Mouse (Mus musculus) monocyte, adult 2 months (primary cell): ENCODE data around the gene Tpk1.

ENCODE experiments used
- DNase-seq, 2 experiments: peaks; one replicate each; pipeline ENCODE4 v3.0.0; 2022; ENCODE audit warnings: low spot score in 2 of 2, low read depth in 1 of 2

Tpk1 gene

DNA sequence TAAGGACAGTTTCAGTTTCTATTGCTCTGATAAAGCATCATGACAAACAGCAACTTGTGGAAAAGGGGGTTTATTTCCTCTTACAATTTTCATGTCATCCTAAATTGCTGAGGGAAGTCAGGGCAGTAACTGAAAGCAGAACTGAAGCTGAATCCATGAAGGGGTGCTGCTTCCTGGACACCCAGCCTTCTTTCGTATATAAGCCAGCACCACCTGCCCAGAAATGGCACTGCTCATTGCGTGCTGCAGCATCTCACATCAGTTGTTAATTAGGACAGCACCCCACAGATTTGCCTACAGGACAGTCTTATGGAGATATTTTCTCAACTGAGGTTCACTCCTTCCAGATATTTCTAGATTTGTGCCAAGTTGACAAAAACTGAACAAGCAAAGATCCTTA is 216.6 kb downstream of the Tpk1 start:
- DNase-seq = no peak

DNA sequence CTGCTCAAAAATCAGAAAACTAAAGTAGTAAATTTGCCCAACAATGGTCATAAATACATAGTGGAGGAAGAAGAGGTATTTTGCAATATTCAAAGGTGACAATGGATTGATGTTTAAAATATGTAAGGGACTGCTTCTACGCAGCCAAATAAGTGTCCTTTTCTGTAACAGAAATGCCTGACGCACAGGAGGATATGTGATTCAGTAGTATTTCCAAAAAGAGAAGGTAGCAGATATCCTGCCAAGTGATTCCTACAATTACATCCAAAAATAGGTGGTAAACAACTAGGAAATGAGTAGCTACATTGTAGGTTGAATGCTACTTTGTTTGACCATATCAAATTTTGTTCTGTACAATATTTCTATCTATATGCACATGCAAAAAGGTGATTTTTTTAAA is 220.2 kb downstream of the Tpk1 start:
- DNase-seq = no peak

DNA sequence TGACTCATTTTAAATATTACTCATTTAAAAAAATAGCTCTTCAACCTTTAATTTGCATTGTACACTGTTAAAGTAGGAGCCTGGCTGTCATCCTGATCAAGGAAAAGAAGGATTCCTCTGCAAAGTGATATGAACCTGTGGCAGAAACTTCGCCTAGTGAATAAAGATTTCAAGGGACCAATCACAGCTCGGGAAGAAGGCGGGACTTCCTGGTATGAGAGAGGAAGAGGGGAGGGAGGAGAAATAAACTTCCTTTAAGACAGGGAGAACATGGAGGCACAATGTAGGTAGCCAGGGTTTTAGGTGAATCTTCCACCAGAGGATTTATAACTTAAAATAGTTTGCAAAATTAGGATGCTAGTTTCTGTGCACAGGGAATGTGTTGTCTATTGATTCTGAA is 223.9 kb downstream of the Tpk1 start:
- DNase-seq = no peak

DNA sequence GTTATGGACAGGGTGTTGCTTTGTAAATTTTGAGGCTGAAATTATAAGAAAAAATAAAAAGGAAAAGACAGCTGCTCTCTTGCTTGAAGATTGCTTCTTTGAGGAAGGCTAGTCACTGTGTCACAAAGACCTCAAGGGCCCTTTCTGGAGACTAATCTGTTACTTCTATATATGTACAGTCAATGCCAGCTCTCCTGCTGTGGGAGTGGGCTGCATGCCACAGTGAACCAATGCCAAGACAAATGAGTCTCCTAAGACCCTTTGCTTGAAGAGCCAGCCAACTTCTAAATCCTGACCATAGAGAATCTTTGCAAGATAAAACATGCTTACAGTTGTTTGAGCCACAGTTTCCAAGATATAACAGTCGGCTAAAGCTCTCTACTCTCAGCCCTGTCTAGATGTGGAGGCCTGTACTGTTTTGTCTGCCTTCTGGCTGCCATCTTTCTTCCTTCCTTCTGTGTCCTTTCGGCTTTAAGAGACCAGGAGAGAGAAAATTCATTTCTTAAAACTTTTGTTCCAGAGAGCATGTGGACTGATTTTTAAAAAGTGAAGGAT is 230.0 kb downstream of the Tpk1 start:
- no peak for DNase-seq

DNA sequence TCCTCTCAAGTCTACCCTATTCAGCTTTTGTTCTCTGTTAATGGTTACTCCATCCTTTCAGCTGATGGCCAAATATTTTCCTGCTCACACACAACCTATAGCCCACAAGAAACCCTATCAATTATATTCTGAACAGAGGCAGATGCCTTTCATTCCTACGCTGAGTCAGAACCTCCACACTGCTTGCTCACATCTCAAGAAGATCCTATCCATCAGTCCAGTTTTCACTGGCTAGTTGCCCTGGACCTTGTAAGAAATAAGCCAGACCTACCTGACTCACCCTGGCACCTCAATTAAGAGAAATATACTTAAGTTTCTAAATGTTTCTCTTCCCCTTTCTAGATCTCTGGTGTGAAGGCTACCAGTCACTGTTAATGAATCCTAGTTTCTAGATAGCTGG is 231.7 kb downstream of the Tpk1 start:
- no peak for DNase-seq

DNA sequence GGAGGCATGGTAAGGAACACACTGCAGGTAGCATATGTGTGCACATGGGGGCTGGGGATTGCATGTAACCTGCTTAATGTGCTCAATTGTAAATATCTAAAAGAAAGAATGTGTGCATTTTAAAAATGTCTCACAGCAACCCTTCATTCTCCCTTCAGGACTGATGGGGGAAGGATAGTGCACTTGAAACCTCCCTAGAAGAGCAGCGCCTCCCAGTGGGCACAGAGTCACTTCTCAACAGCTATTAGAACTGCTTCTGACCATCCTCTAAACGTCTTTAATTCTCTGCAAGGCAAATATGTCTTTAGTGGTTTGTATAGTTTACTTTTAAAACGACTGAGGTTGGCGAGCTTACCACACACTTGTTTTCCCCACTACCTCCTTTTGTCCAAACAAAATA is 241.1 kb downstream of the Tpk1 start:
- no peak for DNase-seq

DNA sequence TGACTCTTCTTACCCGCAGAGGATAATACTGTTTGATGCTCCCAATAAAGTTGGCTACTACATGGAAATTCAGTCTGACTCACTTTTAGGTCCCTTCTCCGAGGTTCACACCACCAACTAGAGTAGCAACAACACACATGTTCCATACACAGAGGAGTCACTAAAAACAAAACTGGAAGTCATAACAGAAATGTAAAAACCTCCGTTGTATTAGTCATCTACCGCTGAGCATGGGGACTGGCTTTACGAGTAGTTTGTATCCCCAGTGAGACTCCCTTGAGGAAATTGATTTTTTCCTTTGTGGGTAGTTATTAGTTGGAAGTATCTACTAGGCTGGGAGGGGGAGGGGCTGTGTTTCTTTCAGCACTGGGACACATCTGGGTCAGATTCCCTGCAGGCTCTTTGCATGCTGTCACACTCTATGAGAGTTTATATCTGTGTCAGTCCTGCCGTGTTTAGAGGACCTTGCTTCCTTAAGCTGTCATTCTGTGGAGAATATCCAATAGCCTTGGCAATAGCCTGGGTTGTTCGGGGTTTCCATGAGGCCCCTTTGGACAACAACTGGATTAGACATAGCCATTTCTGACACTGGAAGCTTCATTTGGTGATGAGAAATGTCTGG is 245.6 kb downstream of the Tpk1 start:
- DNase-seq = no peak

DNA sequence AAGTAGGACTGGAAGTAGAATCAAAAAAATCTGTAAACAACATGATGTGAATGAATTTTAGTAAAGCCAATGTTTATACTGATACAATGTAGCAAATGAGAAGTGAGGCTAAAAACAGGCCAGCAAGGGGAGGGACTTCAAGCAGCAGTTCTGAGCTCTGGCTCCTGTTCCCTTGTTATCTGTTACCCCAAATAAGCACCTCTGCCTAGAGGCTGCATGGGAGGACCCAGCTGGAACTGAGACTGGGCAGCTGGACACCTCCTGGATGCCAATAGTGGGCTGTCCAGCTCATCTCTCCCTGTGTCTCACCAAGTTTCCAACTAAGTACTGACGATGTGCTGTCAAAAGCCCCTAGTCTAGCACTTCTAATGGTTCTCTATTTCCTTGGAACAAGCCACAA is 257.1 kb downstream of the Tpk1 start:
- DNase-seq = no peak

DNA sequence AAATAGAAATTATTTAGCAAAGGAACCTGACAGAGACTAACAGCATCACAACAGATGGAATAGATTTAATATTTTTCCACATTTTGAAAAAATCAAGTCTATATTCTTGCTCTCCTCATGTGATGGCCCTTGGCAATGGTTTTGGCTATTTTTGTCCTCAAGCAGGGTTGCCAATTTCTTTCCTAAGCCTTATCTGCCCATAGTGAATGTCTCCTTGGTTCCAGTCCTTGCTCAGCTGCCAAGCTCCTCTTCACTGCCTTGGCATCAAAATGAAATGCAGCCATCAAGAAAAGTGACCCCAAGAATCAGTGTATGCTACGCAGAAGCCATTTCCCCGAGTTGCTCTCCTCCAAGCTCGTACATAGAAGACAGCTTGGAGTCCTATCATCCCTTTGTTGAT is 263.0 kb downstream of the Tpk1 start:
- no peak for DNase-seq

DNA sequence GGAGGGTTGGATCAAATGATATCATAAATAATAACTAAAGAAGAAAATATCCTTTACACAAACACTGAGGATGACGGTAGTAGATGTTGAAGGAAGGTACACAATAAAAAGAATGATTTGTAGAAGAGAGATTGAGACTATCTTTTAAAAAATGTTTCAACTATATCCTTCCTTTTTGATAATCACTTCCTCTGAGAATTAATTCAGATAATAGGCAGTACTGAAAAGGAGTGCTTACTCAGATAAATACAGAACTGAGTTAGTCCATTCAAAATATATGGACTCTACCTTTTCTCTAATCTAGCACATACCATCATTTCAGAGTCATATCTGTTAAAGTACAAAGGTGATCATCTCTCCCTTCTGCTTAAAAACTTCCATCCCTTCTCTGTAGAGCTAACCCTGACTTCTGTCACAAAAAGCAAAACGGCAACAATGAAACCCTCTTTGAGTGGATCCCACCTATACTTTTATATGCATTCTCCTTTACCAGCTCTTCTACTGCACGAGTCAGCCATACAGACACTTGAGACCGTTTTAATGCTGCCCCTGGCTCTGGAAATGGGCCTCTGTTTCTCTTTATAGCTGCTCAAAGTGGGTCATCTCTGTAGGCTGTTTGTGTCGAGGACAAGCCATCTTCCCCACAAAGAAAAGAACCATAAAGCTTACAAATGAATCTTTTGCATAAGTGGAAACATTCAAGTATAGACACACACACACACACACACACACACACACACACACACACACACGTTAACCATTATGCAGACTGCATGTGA is 263.7 kb downstream of the Tpk1 start:
- no peak for DNase-seq

DNA sequence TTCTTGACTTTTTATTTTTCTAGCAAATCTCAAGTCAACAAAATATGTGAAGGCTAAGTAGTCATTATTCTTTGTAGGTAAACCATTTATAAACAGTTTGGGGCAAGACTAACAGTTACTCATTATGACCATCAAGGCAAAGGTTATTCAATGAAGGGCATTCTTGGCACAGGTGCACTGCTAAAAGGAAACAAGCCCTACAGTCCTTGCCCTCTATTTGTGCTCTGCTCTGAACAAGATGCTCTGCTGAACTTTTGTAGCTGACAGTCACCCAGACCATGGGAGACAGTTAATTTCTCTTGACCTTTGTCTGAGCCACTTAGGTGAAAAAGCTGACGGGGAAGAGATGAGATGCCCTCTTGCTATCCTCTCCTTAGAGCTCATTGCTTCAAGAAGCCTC is 269.7 kb downstream of the Tpk1 start:
- DNase-seq = no peak

DNA sequence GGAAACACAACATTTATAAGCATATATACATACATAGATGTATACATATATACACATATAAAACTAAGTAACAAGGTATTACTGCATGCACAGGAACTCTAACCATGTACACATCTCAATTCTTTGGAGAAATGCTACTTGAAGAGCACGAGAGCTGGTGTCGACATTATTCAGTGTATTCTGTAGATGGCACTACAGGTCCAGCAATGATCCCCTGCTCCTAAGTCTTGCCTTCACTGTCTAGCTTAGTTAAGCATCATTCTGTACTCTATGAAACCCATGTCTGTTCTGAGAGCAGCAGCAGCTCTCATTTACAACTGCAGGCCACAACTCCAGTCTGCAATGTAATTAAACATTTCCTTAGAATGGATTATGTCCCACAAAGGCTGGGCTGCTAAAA is 270.5 kb downstream of the Tpk1 start:
- DNase-seq = no peak

DNA sequence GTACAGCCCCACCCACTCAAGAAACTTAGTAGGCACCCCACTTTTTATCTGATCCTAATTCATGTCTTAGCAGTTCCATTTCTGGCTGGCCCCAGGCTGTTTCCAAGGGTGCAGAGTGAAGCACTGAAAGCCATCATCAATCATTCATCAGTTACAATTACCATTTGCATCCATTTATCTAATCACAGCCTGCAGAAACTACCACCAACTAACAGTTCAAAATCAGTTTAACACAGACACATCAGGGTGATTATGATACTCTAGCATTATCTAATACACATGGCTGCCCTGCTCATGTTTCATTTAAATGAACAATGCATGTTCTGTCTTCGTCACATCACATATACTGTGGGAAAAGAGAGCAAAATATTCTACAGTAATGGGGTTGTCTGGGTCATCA is 274.7 kb downstream of the Tpk1 start:
- DNase-seq = no peak

DNA sequence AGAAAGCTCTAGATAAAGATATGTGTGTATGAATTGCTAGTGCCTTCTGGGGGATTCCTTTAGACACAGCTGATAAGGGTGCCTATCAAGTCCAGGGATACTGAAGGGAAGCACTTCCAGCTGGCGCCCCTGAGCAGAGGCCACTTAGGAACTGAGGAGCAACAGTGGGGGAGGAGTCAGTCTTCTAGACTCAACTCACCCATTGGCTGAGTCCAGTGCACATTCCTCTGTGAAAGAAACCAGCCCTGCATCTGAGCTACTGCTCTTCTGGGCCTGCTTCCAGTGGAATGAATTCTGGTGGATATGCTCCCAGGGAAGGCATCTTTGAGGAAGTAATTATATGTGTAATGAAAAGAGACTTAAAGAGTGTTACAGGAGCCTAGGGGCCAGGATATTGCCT is 278.8 kb downstream of the Tpk1 start:
- DNase-seq = no peak

DNA sequence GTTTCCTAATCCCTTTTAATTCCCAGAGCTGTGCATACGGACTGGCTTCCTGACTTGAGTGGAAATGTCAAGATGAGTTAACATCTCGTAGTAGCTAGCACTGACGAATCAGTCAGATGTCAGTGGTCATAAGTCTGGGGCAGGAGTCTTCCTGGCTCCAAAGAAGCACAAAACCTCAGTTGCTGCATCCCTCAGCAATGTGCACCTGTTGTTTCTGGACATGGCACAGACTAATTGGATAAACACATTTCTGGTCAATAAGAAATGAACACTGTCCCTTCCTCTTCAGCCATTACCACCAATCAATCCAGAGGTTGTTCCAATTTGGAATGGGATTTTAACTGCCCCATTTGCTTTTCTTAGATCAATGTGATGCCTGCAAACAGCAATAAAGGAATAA is 281.2 kb downstream of the Tpk1 start:
- no peak for DNase-seq

DNA sequence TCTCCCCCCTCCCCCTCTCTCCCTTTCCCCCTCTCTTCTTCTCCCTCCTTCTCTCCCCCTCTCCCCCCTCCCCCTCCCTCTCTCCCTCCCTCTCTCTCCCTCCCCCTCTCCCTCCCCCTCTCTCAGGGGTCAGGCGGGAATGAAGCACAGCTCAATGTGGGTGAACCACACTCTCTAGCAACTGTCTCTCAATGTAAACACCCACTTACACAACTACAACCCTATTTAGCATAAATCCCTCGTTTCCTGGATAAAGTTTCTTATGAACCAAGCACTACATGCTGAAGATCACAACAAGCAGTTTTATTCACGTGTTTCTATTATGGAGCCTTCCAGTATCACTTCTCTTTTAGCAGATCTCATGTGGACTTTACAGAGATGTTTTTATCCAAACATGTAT is 281.8 kb downstream of the Tpk1 start:
- no peak for DNase-seq

DNA sequence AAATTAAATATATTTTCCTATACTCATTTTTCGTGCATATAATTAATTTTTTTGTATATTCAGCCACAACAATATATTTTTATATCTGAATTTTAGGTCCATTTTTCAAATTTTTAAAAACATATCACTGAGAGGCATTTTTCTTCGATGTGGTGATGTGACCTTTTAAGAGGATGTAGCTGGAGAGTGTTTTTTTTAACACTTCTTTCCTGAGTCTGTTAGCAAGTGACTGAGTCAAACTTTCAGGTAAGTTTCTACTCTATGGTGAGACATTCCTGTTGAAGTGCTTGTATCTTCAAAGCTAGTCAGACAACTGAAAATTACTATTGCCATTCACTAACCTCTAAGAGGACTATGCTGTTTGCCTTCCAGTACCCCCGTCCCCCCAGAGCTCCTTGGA is 283.3 kb downstream of the Tpk1 start:
- DNase-seq = no peak

DNA sequence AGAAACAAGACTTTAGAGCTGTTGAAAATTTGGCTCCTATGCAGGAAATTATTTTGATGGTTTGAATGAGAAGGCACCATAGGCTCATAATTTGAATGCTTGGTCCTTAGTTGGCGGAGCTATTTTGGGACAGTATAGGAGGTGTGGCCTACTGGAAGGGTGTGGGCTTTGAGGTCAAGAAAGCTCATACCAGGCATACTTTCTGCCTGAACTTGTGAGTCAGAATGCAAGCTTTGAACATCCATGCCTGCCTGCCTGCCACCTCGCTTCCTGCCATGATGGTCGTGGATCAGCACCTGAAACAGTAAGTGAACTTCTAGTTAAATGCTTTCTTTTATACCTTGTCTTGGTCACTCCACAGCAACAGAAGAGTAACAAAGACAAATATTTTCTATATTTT is 283.8 kb downstream of the Tpk1 start:
- DNase-seq = no peak

DNA sequence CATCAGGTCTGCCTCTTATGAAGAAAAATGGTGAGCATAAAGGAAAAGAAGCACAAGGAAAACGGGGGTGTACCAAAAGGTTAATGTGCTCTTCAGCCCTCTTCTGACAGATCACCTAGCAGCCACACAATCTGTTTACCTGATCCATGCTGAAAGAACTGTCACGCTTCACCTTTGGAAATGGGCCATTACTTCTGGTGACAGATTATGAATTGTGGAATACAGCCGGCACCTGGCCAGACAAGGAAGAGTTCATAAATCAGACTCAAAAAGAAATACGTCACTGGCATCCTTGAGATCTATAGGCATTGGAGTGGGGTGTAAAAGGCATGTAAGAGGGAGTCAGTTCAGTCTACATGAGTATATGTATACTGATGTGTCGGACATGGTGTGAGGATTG is 292.9 kb downstream of the Tpk1 start:
- DNase-seq = no peak

DNA sequence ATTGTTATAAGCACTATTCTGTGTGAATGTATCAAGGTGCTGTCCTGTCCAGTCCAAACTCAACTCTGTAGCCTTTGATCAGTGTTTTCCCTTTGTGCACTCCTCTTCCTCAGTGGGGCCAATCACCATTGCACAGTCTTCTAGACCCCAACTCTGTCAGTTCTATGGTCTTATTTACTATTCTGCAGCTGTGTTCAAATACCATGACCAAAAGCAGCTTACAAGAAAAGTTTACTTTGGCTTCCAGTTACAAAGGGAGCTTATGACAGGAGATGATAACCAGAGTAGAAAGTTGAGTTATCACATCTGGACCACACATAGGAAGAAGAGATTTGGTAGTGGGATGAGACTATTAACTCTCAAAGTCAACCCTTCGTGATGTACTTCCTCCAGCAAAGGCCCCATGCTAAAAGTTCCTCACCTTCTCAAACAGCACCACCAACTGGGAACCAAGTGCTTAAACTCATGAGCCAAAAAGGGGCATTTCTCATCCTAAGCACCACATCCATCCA is 298.6 kb downstream of the Tpk1 start:
- no peak for DNase-seq

DNA sequence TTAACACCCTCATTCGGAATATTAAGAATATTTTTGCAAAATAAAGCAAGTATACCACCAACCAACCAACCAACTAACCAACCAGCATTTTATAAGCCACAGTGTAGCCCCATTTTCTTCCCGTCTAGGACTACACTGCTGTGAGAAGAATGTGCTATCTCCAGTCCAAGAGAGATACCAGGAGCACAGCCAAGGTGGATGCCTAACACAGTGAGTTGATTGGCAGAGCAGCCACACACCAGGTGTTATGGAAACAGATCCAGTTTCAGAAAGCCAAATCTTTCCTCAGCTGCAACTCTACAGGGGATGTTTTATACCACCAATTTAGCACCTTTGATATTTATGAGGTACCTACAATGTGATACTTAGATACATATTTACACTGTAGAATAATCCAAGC is 299.1 kb downstream of the Tpk1 start:
- no peak for DNase-seq

DNA sequence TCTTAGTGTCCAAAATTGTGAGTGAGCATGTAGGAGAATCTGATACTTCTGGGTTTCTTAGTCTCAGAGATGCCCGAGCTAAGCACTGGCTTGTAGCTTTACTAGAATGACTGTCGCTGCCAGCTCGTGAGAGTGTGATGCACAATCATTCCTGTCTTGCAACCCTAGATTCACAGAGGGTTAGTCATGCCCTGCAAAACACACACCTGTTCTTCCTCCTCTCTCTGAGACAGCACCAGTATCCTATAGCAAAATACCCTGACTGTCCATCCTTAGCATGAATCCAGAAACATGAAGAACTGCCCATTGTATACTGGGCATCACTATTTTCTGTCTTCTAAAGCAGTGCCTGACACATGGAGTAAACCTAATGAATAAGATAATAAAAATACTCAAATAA is 302.2 kb downstream of the Tpk1 start:
- DNase-seq = no peak
